Mouse (Mus musculus) heart, embryonic 11.5 days (tissue): ENCODE data around the gene Clec16a. TPM values are rescaled to one million over a fixed set of nuclear protein-coding genes. Genes with fewer than 3 reads are reported as not detected.

Source experiments
- ATAC-seq: fragments of 200-750 bp; cut with Nextera tagmentation; replicated peaks from 2 replicates; pipeline ENCODE4 v1.8.0; 2017; ENCODE audit warnings: moderate library complexity; ENCODE audit not compliant: insufficient number of reproducible peaks, low FRiP score, low TSS enrichment
- H3K27ac ChIP-seq: fragments of 300-500 bp; sonication (generic); 2 replicates; pipeline ENCODE4 v1.5.1; 2014; ENCODE audit warnings: mild to moderate bottlenecking, low read depth, low read length
- H3K27me3 ChIP-seq: fragments of 300-500 bp; sonication (generic); 2 replicates; pipeline ENCODE4 v1.6.1; 2014; ENCODE audit warnings: mild to moderate bottlenecking, low read length, mixed read lengths; ENCODE audit not compliant: control insufficient read depth, insufficient read depth
- H3K36me3 ChIP-seq: fragments of 300-500 bp; sonication (generic); 2 replicates; pipeline ENCODE4 v1.6.1; 2014; ENCODE audit warnings: mild to moderate bottlenecking, low read length, moderate library complexity, mixed read lengths; ENCODE audit not compliant: control insufficient read depth, insufficient read depth
- H3K4me1 ChIP-seq: fragments of 300-500 bp; sonication (generic); 2 replicates; pipeline ENCODE4 v1.6.1; 2014; ENCODE audit warnings: low read length; ENCODE audit not compliant: control insufficient read depth, insufficient read depth
- H3K4me2 ChIP-seq: fragments of 300-500 bp; sonication (generic); 2 replicates; pipeline ENCODE4 v1.6.1; 2014; ENCODE audit warnings: mild to moderate bottlenecking, moderate library complexity
- H3K4me3 ChIP-seq: fragments of 300-500 bp; sonication (generic); 2 replicates; pipeline ENCODE4 v1.5.1; 2014; ENCODE audit warnings: low read depth, low read length
- H3K9ac ChIP-seq: fragments of 300-500 bp; sonication (generic); 2 replicates; pipeline ENCODE4 v1.6.1; 2014; ENCODE audit warnings: mild to moderate bottlenecking, low read depth, low read length, moderate library complexity
- H3K9me3 ChIP-seq: fragments of 300-500 bp; sonication (generic); replicated peaks from 2 replicates; pipeline ENCODE4 v1.6.1; 2016; ENCODE audit warnings: low read length; ENCODE audit not compliant: control insufficient read depth
- WGBS: fragments of 180-500 bp; shearing (Covaris S2); extraction: QIAGEN DNeasy Blood & Tissue Kit; methylation state at CpG from one replicate; pipeline ENCODE4 v1.1.7; 2014; ENCODE audit not compliant: insufficient replicate concordance; 5-methylcytosine and 5-hydroxymethylcytosine counted together
- polyA plus RNA-seq: library from polyadenylated mRNA; unstranded; fragments of >200 nt; fragmentation: Nextera tagmentation; extraction: Ambion mirVana; gene quantifications from 2 replicates; pipeline ENCODE4 v1.2.1, GENCODE M21; 2014

Clec16a gene
- polyA plus RNA-seq, 1 experiment from 2014 or later, result 39.1 TPM

DNA sequence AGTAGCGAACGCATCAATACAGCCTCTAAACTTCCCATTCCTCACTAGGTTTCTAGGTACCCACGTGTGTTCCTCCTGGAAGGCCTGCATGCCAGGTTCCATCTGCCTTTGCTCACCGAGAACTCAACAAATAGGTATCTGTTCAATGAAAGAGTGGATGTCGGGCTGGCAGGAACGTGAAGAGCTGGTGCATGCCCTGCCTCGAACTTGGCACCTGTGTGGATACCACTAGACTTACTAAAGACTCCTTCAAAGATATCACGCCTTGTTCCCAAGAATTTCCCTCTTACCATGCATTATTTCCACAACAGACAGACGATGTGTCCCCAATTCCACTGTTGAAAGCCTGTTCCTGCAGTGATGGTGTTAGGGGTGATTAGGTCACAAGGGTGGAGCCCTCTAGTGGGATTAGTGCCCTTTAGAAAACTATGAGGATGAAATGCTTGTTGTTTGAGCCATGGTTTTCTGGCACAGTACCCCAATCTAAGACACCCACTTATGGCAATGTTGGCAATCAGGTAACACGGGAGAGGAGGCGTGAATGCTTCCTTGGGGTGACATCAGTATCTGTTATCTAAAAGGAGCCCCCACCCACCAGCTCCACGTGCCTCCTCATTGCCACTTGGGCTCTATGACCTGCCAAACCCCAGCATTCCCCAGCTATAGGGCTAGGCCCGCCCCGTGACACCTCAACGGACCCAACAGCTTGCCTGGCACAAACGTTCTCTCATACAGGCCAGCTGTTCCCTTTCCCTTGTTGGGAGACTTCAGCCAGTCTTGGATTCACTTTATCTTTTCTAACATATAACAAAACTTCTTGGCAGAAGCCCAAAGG lies 4.2 kb upstream of the Clec16a start:
- 71% methylated on average over 16 of the region's 16 CpGs for WGBS
- H3K36me3 ChIP-seq, result no peaks in the 10 kb centered on the region
- H3K4me1 ChIP-seq, result peaks cover 28% of the 10 kb centered on the region
- no peak for ATAC-seq
- no peak overlapping the region for H3K27ac ChIP-seq
- H3K9me3 ChIP-seq, result no peaks in the 10 kb centered on the region
- H3K4me2 ChIP-seq, result peak overlapping the region; percentile 88
- H3K9ac ChIP-seq, result peak overlapping the region; percentile 86
- no peaks in the 10 kb centered on the region for H3K27me3 ChIP-seq
- peak overlapping the region; percentile 85 for H3K4me3 ChIP-seq

DNA sequence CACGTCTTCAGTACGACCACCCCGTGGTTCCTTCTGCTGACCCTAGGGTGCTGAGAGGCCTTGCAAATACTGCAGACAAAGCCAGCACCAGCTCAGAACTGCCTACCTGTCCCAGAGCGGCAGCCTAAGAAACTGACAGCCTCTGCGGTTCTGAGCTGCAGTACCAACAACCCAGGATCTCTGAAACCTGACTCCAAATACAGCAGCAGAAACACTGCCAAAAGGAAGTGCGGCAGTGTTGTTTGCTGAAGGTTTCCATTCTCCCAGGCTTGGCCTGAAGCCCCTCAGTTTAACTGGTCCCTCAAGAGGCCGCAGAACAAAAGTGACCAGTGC lies 3.6 kb upstream of the Clec16a start:
- H3K9me3 ChIP-seq, result no peaks in the 10 kb centered on the region
- H3K36me3 ChIP-seq, result no peaks in the 10 kb centered on the region
- peak overlapping the region; percentile 88 for H3K4me2 ChIP-seq
- peak overlapping the region; percentile 86 for H3K9ac ChIP-seq
- H3K4me3 ChIP-seq, result peak overlapping the region; percentile 85
- no peak overlapping the region for H3K27ac ChIP-seq
- peaks cover 34% of the 10 kb centered on the region for H3K4me1 ChIP-seq
- no peaks in the 10 kb centered on the region for H3K27me3 ChIP-seq
- WGBS, result 28% methylated on average over 7 of the region's 7 CpGs
- ATAC-seq, result no peak

DNA sequence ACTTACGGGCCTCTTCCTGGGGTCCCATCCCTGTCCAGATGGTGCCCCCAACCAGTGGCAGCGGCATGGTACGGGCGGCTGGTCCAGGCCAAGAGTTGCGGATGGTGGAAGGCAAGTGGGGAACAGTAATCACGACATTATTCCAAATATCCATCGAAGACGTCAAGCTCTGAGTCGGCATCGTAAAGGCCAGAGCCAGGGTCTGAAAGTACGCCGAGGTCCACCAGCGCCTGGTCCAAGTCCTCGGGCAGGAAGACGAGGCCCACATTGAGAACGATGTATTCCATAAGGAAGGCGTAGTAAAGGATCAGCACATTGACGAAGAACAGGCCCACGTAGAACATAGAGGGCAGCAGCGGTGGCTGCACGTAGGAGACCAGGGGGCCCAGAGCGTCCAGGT lies 2.9 kb upstream of the Clec16a start:
- Histone ChIP-seq H3K4me2 (peak overlapping the region; percentile 88), H3K9me3 (no peaks in the 10 kb centered on the region), H3K27ac (peak overlapping the region; percentile 86), H3K36me3 (no peaks in the 10 kb centered on the region), H3K9ac (peak overlapping the region; percentile 86), H3K4me3 (peak overlapping the region; percentile 85), H3K27me3 (no peaks in the 10 kb centered on the region), H3K4me1 (peaks cover 32% of the 10 kb centered on the region)
- no peak; the same call in 1 of the 2 replicates for ATAC-seq
- 5% methylated on average over 22 of the region's 22 CpGs for WGBS

DNA sequence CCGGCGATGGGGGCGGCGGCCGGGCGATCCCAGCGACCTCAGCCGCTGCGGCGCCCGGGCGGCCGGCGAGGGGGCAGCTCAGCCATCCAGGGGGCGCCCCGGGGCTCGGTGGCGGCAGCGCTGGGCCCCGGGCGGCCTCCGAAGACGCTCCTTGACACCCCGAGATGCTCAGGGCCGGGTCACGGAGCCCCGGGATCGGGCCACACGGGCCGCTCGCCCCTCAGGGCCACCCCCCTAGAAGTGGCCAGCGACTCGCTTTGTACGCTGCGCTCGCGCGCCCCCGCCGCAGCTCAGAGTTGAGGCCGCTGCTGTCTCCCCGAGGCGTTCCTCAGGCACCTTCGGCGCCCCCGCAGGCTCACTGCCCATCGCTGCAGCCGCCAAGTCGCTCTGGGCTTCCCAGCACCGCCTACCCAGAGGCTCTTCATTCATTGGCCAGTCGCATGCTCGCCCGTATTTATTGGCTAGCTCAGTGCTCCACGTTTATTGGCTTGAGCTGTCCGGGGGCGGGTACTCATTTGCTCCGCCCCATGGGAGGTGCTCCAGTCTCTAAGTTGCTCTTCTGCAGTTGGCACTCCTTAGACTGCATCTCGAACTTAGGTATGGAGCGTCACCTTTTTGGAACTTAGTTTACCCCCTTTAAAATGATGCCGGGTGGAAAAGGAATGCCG lies 2.3 kb upstream of the Clec16a start, which contains the start of gene Dexi:
Gene Dexi, minus strand, starts transcription at position 357 of the 668 bp plus-strand sequence.
- H3K4me1 ChIP-seq, result peaks cover 32% of the 10 kb centered on the region
- no peaks in the 10 kb centered on the region for H3K36me3 ChIP-seq
- peak within 1 kb of the TSS; percentile 88 for H3K4me2 ChIP-seq
- ATAC-seq, result peak; percentile 94
- H3K27me3 ChIP-seq, result no peaks in the 10 kb centered on the region
- H3K27ac ChIP-seq, result peak within 1 kb of the TSS; percentile 86
- under 1% methylated on average over 51 of the region's 61 CpGs for WGBS
- H3K9ac ChIP-seq, result peak within 1 kb of the TSS; percentile 86
- H3K4me3 ChIP-seq, result peak within 1 kb of the TSS; percentile 85
- no peaks in the 10 kb centered on the region for H3K9me3 ChIP-seq

DNA sequence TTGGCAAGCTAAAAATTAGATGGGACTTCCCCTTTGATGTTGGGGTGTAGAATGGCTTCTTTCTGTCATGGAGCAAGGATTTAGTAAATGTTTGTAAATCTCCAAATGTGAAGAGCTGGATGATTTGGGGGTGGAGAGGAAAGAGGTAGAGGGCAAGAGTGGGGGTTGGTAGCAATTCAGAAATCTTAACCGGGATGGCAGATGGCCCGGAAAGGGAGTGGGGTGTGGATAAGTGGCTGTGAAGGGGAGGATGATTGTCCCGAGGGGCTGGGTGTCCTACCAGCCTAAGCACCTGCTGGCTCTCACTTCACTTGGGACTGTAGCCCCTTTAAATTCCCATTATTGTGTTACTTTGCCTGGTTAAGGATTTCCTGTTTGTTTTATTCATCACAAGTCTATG lies 1.7 kb downstream of the Clec16a start:
- Histone ChIP-seq H3K4me3 (no peak overlapping the region), H3K9me3 (no peaks in the 10 kb centered on the region), H3K27me3 (no peaks in the 10 kb centered on the region), H3K36me3 (no peaks in the 10 kb centered on the region), H3K4me1 (peaks cover 11% of the 10 kb centered on the region), H3K9ac (no peak overlapping the region), H3K27ac (no peak overlapping the region), H3K4me2 (peak overlapping the region; percentile 81; the same call in 1 of the 2 replicates)
- no peak for ATAC-seq
- 60% methylated on average over 3 of the region's 3 CpGs for WGBS

DNA sequence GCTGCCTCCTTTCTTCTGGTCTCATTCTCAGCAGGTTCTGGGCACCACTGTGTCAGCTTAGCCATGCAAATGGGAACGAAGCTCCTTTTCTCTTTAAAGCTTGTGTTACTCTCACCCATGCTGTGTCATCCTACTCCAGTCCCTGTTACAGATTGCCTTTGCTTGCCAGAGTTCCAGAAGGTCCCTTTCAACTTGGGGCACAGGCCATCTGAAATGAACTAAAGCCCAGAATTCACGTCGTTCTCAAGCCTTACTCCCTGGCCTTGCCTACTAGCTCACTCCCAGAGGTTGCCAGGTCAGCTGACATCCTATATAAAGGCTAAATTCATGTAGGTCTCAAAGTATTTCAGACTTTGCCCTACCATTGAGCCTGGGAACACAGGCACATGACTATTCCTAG lies 3.8 kb downstream of the Clec16a start:
- WGBS, result 60% methylated on average over 3 of the region's 3 CpGs
- no peaks in the 10 kb centered on the region for H3K9me3 ChIP-seq
- H3K27me3 ChIP-seq, result no peaks in the 10 kb centered on the region
- H3K27ac ChIP-seq, result no peak overlapping the region
- H3K4me1 ChIP-seq, result peaks cover 7% of the 10 kb centered on the region
- no peaks in the 10 kb centered on the region for H3K36me3 ChIP-seq
- no peak overlapping the region for H3K4me2 ChIP-seq
- H3K9ac ChIP-seq, result no peak overlapping the region
- no peak for ATAC-seq
- H3K4me3 ChIP-seq, result no peak overlapping the region

DNA sequence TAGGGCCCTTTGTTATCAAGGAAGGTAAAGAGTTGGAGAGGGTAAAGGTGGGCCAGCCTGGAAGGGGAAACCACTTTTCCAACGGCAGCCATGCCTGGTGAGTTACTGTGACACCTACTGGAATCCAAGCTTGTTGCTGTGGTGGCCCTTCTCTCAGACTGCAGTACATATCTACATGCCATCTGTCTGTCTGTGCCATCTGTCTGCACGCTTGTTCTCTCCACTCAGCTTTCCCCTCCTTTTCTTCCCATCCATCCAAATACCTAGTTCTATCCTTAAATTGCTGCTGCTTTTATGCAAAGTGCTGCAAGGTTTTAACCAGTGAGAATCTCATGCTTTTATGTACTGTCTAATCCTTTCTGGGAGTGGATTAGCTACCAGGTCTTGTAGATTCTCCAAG lies 4.5 kb downstream of the Clec16a start:
- H3K27me3 ChIP-seq, result no peaks in the 10 kb centered on the region
- WGBS, result 63% methylated on average over 2 of the region's 2 CpGs

DNA sequence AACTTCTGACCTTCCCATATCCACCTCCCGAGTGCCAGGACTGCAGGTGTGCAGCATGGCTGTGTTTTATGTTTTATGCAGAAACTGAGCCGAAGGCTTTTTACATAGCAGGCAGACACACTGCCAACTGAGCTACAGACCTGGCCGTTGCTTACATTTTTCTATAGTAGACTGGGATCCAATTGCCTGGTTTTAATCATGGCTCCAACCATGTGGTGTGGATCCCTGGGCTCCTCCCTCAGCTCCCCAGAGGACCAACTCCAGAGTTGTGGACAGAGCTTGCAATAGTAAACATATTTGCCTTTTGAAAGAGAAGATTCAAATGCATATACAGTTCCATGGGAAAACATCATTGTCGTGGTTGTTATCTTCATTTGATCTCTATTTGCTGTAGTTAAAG lies 6.5 kb downstream of the Clec16a start:
- no peak overlapping the region for H3K27ac ChIP-seq
- no peak overlapping the region for H3K4me2 ChIP-seq
- no peaks in the 10 kb centered on the region for H3K9me3 ChIP-seq
- no peak for ATAC-seq
- H3K36me3 ChIP-seq, result no peaks in the 10 kb centered on the region
- H3K4me3 ChIP-seq, result no peak overlapping the region
- no peaks in the 10 kb centered on the region for H3K27me3 ChIP-seq
- H3K4me1 ChIP-seq, result peaks cover under 1% of the 10 kb centered on the region; the same call in 1 of the 2 replicates
- no peak overlapping the region for H3K9ac ChIP-seq
- WGBS, result 79% methylated on average over 4 of the region's 4 CpGs

More for the DNA sequence above, 4.5 kb downstream of the Clec16a start:
- no peak for ATAC-seq
- no peak overlapping the region for H3K4me2 ChIP-seq
- no peaks in the 10 kb centered on the region for H3K36me3 ChIP-seq
- H3K4me3 ChIP-seq, result no peak overlapping the region
- no peak overlapping the region for H3K9ac ChIP-seq
- no peak overlapping the region for H3K27ac ChIP-seq
- no peaks in the 10 kb centered on the region for H3K9me3 ChIP-seq
- H3K4me1 ChIP-seq, result peaks cover 7% of the 10 kb centered on the region
